Mouse (Mus musculus): ENCODE results near the gene Lrrfip1. TPM values are rescaled to one million over a fixed set of nuclear protein-coding genes. Genes with fewer than 3 reads are reported as not detected.

Gene Lrrfip1
- polyA plus RNA-seq, 1 experiment from 2014 or later, result 30.1 TPM

GRCm38 (mm10) chr1:90980638-90981330 is 17.8 kb upstream of the Lrrfip1 start:
- H3K4me3 ChIP-seq (replicated peaks; ENCODE audit: low read depth, low read length), result no peak overlapping the region
- peaks cover 2% of the 10 kb centered on the region; the same call in 1 of the 2 replicates for H3K4me1 ChIP-seq (ENCODE audit: control insufficient read depth, insufficient read depth, low read length)
- 86% methylated on average over 10 of the region's 10 CpGs for WGBS
- H3K9ac ChIP-seq (replicated peaks; ENCODE audit: low read length), result no peak overlapping the region
- ATAC-seq (ENCODE audit: low FRiP score, low TSS enrichment) (no peak), DNase-seq (no peak)
- no peaks in the 10 kb centered on the region for H3K36me3 ChIP-seq (ENCODE audit: control insufficient read depth, insufficient read depth, low read length)
- H3K27me3 ChIP-seq (ENCODE audit: control insufficient read depth, insufficient read depth, low read length), result no peaks in the 10 kb centered on the region
- no peaks in the 10 kb centered on the region for H3K9me3 ChIP-seq (ENCODE audit: control insufficient read depth, low read length)
- no peak overlapping the region for H3K27ac ChIP-seq (replicated peaks; ENCODE audit: low read depth, low read length)
- no peak overlapping the region for H3K4me2 ChIP-seq (ENCODE audit: low read length)

GRCm38 (mm10) chr1:90981346-90981745 is 17.2 kb upstream of the Lrrfip1 start:
- H3K9ac ChIP-seq (replicated peaks; ENCODE audit: low read length), result no peak overlapping the region
- DNase-seq (no peak), ATAC-seq (ENCODE audit: low FRiP score, low TSS enrichment) (no peak)
- H3K9me3 ChIP-seq (ENCODE audit: control insufficient read depth, low read length), result no peaks in the 10 kb centered on the region
- H3K4me3 ChIP-seq (replicated peaks; ENCODE audit: low read depth, low read length), result no peak overlapping the region
- H3K27me3 ChIP-seq (ENCODE audit: control insufficient read depth, insufficient read depth, low read length), result no peaks in the 10 kb centered on the region
- H3K4me1 ChIP-seq (ENCODE audit: control insufficient read depth, insufficient read depth, low read length), result no peaks in the 10 kb centered on the region
- 79% methylated on average over 3 of the region's 3 CpGs for WGBS
- no peak overlapping the region for H3K4me2 ChIP-seq (ENCODE audit: low read length)
- H3K36me3 ChIP-seq (ENCODE audit: control insufficient read depth, insufficient read depth, low read length), result no peaks in the 10 kb centered on the region
- H3K27ac ChIP-seq (replicated peaks; ENCODE audit: low read depth, low read length), result no peak overlapping the region

- ATAC-seq (ENCODE audit: low FRiP score, low TSS enrichment), result no peak
- no peaks in the 10 kb centered on the region for H3K36me3 ChIP-seq (ENCODE audit: control insufficient read depth, insufficient read depth, low read length)
- H3K4me3 ChIP-seq (replicated peaks; ENCODE audit: low read depth, low read length), result no peak overlapping the region
- no peak overlapping the region for H3K27ac ChIP-seq (replicated peaks; ENCODE audit: low read depth, low read length)
- H3K4me1 ChIP-seq (ENCODE audit: control insufficient read depth, insufficient read depth, low read length), result peaks cover 22% of the 10 kb centered on the region
- H3K9me3 ChIP-seq (ENCODE audit: control insufficient read depth, low read length), result no peaks in the 10 kb centered on the region
- no peak overlapping the region for H3K9ac ChIP-seq (replicated peaks; ENCODE audit: low read length)
- no peaks in the 10 kb centered on the region for H3K27me3 ChIP-seq (ENCODE audit: control insufficient read depth, insufficient read depth, low read length)
- DNase-seq, result no peak
- 83% methylated on average over 1 of the region's 1 CpGs for whole genome bisulfite sequencing
- no peak overlapping the region for H3K4me2 ChIP-seq (ENCODE audit: low read length)
Observed at GRCm38 (mm10) chr1:90995916-90996315, 2.6 kb upstream of the Lrrfip1 start.

GRCm38 (mm10) chr1:90997136-90997535 is 1.4 kb upstream of the Lrrfip1 start:
- H3K4me1 ChIP-seq (ENCODE audit: control insufficient read depth, insufficient read depth, low read length), result peaks cover 22% of the 10 kb centered on the region
- H3K4me3 ChIP-seq (replicated peaks; ENCODE audit: low read depth, low read length), result no peak overlapping the region
- H3K27me3 ChIP-seq (ENCODE audit: control insufficient read depth, insufficient read depth, low read length), result no peaks in the 10 kb centered on the region
- 92% methylated on average over 4 of the region's 4 CpGs for WGBS
- no peaks in the 10 kb centered on the region for H3K36me3 ChIP-seq (ENCODE audit: control insufficient read depth, insufficient read depth, low read length)
- DNase-seq (no peak), ATAC-seq (ENCODE audit: low FRiP score, low TSS enrichment) (no peak)
- H3K9me3 ChIP-seq (ENCODE audit: control insufficient read depth, low read length), result no peaks in the 10 kb centered on the region
- no peak overlapping the region for H3K27ac ChIP-seq (replicated peaks; ENCODE audit: low read depth, low read length)
- H3K9ac ChIP-seq (replicated peaks; ENCODE audit: low read length), result no peak overlapping the region
- H3K4me2 ChIP-seq (ENCODE audit: low read length), result no peak overlapping the region

- 88% methylated on average over 5 of the region's 5 CpGs for WGBS
- H3K4me3 ChIP-seq (replicated peaks; ENCODE audit: low read depth, low read length), result no peak overlapping the region; the same call in 1 of the 2 replicates
- no peaks in the 10 kb centered on the region for H3K9me3 ChIP-seq (ENCODE audit: control insufficient read depth, low read length)
Observed at GRCm38 (mm10) chr1:90997641-90998040, 896 bp upstream of the Lrrfip1 start.

GRCm38 (mm10) chr1:90998891-90999611 is 514 bp downstream of the Lrrfip1 start:
- no peaks in the 10 kb centered on the region for H3K36me3 ChIP-seq (ENCODE audit: control insufficient read depth, insufficient read depth, low read length)
- 1% methylated on average over 41 of the region's 41 CpGs for WGBS
- ATAC-seq (ENCODE audit: low FRiP score, low TSS enrichment) (peak; percentile 63; the same call in 1 of the 2 replicates), DNase-seq (peak; percentile 73)
- no peaks in the 10 kb centered on the region for H3K27me3 ChIP-seq (ENCODE audit: control insufficient read depth, insufficient read depth, low read length)
- peak overlapping the region; percentile 70 for H3K4me3 ChIP-seq (replicated peaks; ENCODE audit: low read depth, low read length)
- peaks cover 22% of the 10 kb centered on the region for H3K4me1 ChIP-seq (ENCODE audit: control insufficient read depth, insufficient read depth, low read length)
- H3K9me3 ChIP-seq (ENCODE audit: control insufficient read depth, low read length), result no peaks in the 10 kb centered on the region
- H3K4me2 ChIP-seq (ENCODE audit: low read length), result peak overlapping the region; percentile 98
- H3K27ac ChIP-seq (replicated peaks; ENCODE audit: low read depth, low read length), result peak overlapping the region; percentile 39; the same call in 1 of the 2 replicates
- H3K9ac ChIP-seq (replicated peaks; ENCODE audit: low read length), result peak overlapping the region; percentile 80

More at GRCm38 (mm10) chr1:90997641-90998040, 896 bp upstream of the Lrrfip1 start:
- Histone ChIP-seq H3K4me1 (ENCODE audit: control insufficient read depth, insufficient read depth, low read length) (peaks cover 22% of the 10 kb centered on the region), H3K9ac (replicated peaks; ENCODE audit: low read length) (no peak overlapping the region), H3K27me3 (ENCODE audit: control insufficient read depth, insufficient read depth, low read length) (no peaks in the 10 kb centered on the region), H3K4me2 (ENCODE audit: low read length) (peak overlapping the region; percentile 98), H3K36me3 (ENCODE audit: control insufficient read depth, insufficient read depth, low read length) (no peaks in the 10 kb centered on the region), H3K27ac (replicated peaks; ENCODE audit: low read depth, low read length) (no peak overlapping the region)
- ATAC-seq (ENCODE audit: low FRiP score, low TSS enrichment), result no peak
- no peak for DNase-seq

GRCm38 (mm10) chr1:90999911-91000601 is 1.5 kb downstream of the Lrrfip1 start:
- H3K27me3 ChIP-seq (ENCODE audit: control insufficient read depth, insufficient read depth, low read length), result no peaks in the 10 kb centered on the region
- ATAC-seq (ENCODE audit: low FRiP score, low TSS enrichment) (no peak), DNase-seq (no peak)
- peaks cover 22% of the 10 kb centered on the region for H3K4me1 ChIP-seq (ENCODE audit: control insufficient read depth, insufficient read depth, low read length)
- H3K27ac ChIP-seq (replicated peaks; ENCODE audit: low read depth, low read length), result no peak overlapping the region
- no peak overlapping the region; the same call in 1 of the 2 replicates for H3K9ac ChIP-seq (replicated peaks; ENCODE audit: low read length)
- no peaks in the 10 kb centered on the region for H3K36me3 ChIP-seq (ENCODE audit: control insufficient read depth, insufficient read depth, low read length)
- H3K4me3 ChIP-seq (replicated peaks; ENCODE audit: low read depth, low read length), result peak overlapping the region; percentile 70
- WGBS, result 76% methylated on average over 10 of the region's 10 CpGs
- peak overlapping the region; percentile 98 for H3K4me2 ChIP-seq (ENCODE audit: low read length)
- H3K9me3 ChIP-seq (ENCODE audit: control insufficient read depth, low read length), result no peaks in the 10 kb centered on the region

- Histone ChIP-seq H3K4me3 (replicated peaks; ENCODE audit: low read depth, low read length) (no peak overlapping the region), H3K9ac (replicated peaks; ENCODE audit: low read length) (no peak overlapping the region), H3K9me3 (ENCODE audit: control insufficient read depth, low read length) (no peaks in the 10 kb centered on the region), H3K4me2 (ENCODE audit: low read length) (no peak overlapping the region), H3K27me3 (ENCODE audit: control insufficient read depth, insufficient read depth, low read length) (no peaks in the 10 kb centered on the region), H3K27ac (replicated peaks; ENCODE audit: low read depth, low read length) (no peak overlapping the region), H3K36me3 (ENCODE audit: control insufficient read depth, insufficient read depth, low read length) (no peaks in the 10 kb centered on the region), H3K4me1 (ENCODE audit: control insufficient read depth, insufficient read depth, low read length) (peaks cover 22% of the 10 kb centered on the region)
- DNase-seq (no peak), ATAC-seq (ENCODE audit: low FRiP score, low TSS enrichment) (no peak)
- WGBS, result 94% methylated on average over 3 of the region's 3 CpGs
Observed at GRCm38 (mm10) chr1:91001101-91001500, 2.6 kb downstream of the Lrrfip1 start.
